Mouse (Mus musculus) forebrain, embryonic 16.5 days (tissue): ENCODE results near the gene Hibadh. TPM values are rescaled to one million over a fixed set of nuclear protein-coding genes. Genes with fewer than 3 reads are reported as not detected.

ENCODE experiments used
- ATAC-seq: fragments of 200-750 bp; cut with Nextera tagmentation; 2 replicates; pipeline ENCODE4 v1.8.0; 2017; ENCODE audit warnings: mild to moderate bottlenecking, moderate library complexity
- H3K27ac ChIP-seq: fragments of 300-500 bp; sonication (generic); 2 replicates; pipeline ENCODE4 v1.5.1; 2014; ENCODE audit warnings: low read length, control low read depth
- H3K27me3 ChIP-seq: fragments of 300-500 bp; sonication (generic); replicated peaks from 2 replicates; pipeline ENCODE4 v1.6.1; 2014; ENCODE audit warnings: low read length; ENCODE audit not compliant: control insufficient read depth, insufficient read depth
- H3K36me3 ChIP-seq: fragments of 300-500 bp; sonication (generic); 2 replicates; pipeline ENCODE4 v1.6.1; 2014; ENCODE audit not compliant: control insufficient read depth, insufficient read depth
- H3K4me1 ChIP-seq: fragments of 300-500 bp; sonication (generic); replicated peaks from 2 replicates; pipeline ENCODE4 v1.6.1; 2014; ENCODE audit warnings: low read length; ENCODE audit not compliant: control insufficient read depth, insufficient read depth
- H3K4me2 ChIP-seq: fragments of 300-500 bp; sonication (generic); 2 replicates; pipeline ENCODE4 v1.6.1; 2014; ENCODE audit warnings: mild to moderate bottlenecking, low read length, control low read depth
- H3K4me3 ChIP-seq: fragments of 300-500 bp; sonication (generic); replicated peaks from 2 replicates; pipeline ENCODE4 v1.5.1; 2014; ENCODE audit warnings: mild to moderate bottlenecking, low read length, control low read depth
- H3K9ac ChIP-seq: fragments of 300-500 bp; sonication (generic); replicated peaks from 2 replicates; pipeline ENCODE4 v1.6.1; 2014; ENCODE audit warnings: low read depth, low read length, control low read depth
- H3K9me3 ChIP-seq: fragments of 300-500 bp; sonication (generic); 2 replicates; pipeline ENCODE4 v1.6.1; 2016; ENCODE audit warnings: low read length; ENCODE audit not compliant: control insufficient read depth
- WGBS: fragments of 180-500 bp; shearing (Covaris S2); extraction: QIAGEN DNeasy Blood & Tissue Kit; methylation state at CpG from one replicate; pipeline ENCODE4 v1.1.7; 2014; 5-methylcytosine and 5-hydroxymethylcytosine counted together
- polyA plus RNA-seq: library from polyadenylated mRNA; unstranded; fragments of >200 nt; fragmentation: Nextera tagmentation; extraction: Ambion mirVana; gene quantifications from 2 replicates; pipeline ENCODE4 v1.2.1, GENCODE M21; 2015

The Hibadh gene
- polyA plus RNA-seq, 1 experiment from 2014 or later, result 50.8 TPM

DNA sequence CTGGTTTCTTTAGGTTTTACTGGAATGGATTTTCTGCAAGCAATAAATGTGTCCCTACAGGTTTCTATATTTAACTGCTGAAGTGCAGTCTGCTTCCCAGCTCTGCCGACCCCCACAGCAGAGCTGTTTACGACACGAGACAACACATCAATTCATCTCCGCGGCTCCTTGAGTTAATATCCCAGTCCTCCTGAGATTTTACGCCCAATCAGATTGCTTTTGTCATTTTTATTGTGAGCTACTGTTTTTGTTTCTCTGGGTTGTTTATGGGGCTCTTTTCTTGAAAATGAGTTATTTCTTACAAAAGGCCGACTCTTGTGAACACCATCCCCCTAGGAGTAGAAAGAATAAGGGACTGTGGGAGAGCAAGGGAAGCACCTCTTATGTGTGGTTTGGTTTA lies 2.0 kb upstream of the Hibadh start:
- Histone ChIP-seq H3K4me3 (no peak overlapping the region), H3K9me3 (no peaks in the 10 kb centered on the region), H3K4me2 (no peak overlapping the region), H3K27me3 (no peaks in the 10 kb centered on the region), H3K27ac (no peak overlapping the region), H3K9ac (no peak overlapping the region), H3K4me1 (peaks cover 6% of the 10 kb centered on the region), H3K36me3 (no peaks in the 10 kb centered on the region)
- 43% methylated on average over 7 of the region's 7 CpGs for whole genome bisulfite sequencing
- no peak for ATAC-seq

DNA sequence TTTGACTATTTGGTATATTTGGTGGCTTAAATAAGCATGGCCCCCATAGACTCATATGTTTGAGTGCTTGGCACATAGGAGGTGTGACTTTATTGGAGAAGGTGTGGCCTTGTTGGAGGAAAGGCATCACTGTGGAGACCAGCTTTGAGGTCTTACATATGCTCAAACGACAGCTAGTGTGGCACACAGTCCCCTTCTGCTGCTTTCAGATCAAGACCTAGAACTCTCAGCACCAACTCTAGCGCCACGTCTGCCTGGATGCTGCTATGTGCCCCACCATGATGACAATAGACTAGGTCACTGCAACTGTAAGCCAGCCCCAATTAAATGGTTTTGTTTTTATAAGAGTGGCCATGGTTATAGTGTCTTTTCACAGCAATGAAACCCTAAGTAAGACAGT lies 887 bp upstream of the Hibadh start:
- Histone ChIP-seq H3K36me3 (no peaks in the 10 kb centered on the region), H3K4me3 (no peak overlapping the region), H3K27ac (no peak overlapping the region), H3K4me2 (no peak overlapping the region), H3K4me1 (peaks cover 6% of the 10 kb centered on the region), H3K27me3 (no peaks in the 10 kb centered on the region), H3K9ac (no peak overlapping the region), H3K9me3 (no peaks in the 10 kb centered on the region)
- ATAC-seq, result no peak
- whole genome bisulfite sequencing, result 70% methylated on average over 3 of the region's 3 CpGs

DNA sequence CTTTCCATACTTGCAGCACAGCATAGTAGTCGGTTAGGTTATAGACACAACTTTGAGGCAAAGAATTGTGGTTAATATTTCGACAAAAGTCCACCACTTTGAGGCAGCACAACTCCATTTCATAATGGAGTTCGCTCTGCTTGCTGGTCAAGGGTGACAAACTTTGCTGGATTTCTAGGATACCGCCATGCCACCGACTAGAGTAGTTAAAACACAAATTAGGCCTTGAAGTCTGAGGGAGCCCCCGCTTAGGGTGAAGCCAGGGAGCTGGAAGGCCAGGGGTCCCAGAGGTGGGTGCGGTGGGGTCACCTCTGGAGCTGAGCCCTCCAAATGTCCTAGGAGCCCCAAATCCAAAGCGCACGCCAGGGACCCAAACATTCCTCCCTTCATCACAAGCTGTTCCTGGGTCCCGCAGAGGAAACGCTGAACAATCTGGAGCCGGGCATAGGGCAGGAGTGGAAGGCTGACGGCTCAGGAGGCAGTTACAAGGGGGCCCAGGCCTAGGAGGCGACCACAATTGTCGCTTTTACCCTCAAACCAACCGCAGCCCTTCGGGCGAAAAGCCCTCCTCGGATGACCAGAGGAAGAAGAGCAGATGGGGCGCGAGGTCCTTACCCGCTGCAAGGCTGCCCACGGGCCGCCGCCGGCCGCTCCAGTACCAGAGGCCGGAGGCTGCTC lies 504 bp downstream of the Hibadh start:
- peak; percentile 64 for ATAC-seq
- no peaks in the 10 kb centered on the region for H3K36me3 ChIP-seq
- 4% methylated on average over 28 of the region's 28 CpGs for whole genome bisulfite sequencing

DNA sequence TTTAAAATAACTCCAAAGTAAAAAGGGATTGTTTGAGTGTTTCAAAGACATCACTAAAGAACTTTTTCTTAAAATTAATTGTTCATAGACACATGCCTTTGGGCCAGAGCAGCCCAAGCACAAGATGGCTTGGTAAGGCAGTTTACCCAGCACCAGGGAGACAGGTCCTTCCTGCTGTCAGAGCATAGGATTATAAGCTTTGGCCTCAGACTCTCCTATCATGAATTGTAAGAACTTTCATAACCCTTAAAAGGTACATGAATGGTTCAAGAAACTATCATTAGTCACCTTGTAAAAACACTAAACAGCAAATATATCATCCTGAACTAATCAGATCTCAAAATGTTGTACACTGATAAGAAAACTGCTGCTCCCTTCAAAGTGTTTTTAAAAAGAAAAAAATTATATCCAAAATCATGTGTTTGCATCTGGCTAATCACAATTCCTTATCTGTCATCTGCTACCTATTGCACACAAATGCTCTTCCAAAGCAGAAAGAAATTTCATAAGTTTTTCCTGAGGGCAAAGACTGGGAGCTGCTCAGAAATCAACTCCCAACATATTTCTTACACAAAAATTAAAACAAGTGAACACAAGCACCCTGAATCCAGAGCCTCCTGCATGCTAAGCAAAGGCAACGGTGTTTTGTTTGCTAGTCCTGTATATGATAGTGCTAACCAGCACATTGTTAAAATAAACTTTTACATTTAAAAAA lies 1.6 kb downstream of the Hibadh start:
- Histone ChIP-seq H3K36me3 (no peaks in the 10 kb centered on the region), H3K27me3 (no peaks in the 10 kb centered on the region), H3K4me1 (peaks cover 6% of the 10 kb centered on the region), H3K9ac (no peak overlapping the region), H3K4me2 (no peak overlapping the region), H3K9me3 (no peaks in the 10 kb centered on the region), H3K27ac (no peak overlapping the region), H3K4me3 (no peak overlapping the region)
- no peak for ATAC-seq
- WGBS, result 87% methylated on average over 1 of the region's 1 CpGs

More for the DNA sequence above, 504 bp downstream of the Hibadh start:
- H3K9ac ChIP-seq, result peak overlapping the region; percentile 93
- peak overlapping the region; percentile 85 for H3K4me2 ChIP-seq
- H3K4me1 ChIP-seq, result peaks cover 6% of the 10 kb centered on the region
- peak overlapping the region; percentile 53 for H3K27ac ChIP-seq
- peak overlapping the region; percentile 91 for H3K4me3 ChIP-seq
- H3K27me3 ChIP-seq, result no peaks in the 10 kb centered on the region
- H3K9me3 ChIP-seq, result no peaks in the 10 kb centered on the region

DNA sequence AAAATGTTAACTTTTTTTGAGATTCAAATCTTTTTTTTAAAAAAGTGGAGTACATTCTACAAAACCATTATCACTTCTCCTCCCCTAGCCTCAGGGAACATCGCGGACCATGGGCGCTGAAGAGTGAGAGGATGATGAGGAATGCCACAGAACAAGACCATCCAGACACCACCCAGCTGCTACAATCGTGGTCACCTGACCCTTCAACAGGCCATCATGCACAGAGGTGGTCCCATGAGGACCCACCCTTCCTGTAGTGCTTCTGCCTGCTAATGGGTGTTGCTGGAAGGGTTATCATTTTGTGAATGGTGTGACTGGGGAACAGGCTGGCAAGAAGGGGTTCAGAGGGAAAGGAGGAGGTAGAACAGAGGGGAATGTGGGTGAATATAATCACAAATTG lies 2.9 kb downstream of the Hibadh start:
- no peak for ATAC-seq
- Histone ChIP-seq H3K4me2 (no peak overlapping the region), H3K27me3 (no peaks in the 10 kb centered on the region), H3K27ac (no peak overlapping the region), H3K36me3 (no peaks in the 10 kb centered on the region), H3K4me3 (no peak overlapping the region), H3K9ac (no peak overlapping the region), H3K4me1 (peaks cover 6% of the 10 kb centered on the region), H3K9me3 (no peaks in the 10 kb centered on the region)
- WGBS, result 93% methylated on average over 4 of the region's 4 CpGs

DNA sequence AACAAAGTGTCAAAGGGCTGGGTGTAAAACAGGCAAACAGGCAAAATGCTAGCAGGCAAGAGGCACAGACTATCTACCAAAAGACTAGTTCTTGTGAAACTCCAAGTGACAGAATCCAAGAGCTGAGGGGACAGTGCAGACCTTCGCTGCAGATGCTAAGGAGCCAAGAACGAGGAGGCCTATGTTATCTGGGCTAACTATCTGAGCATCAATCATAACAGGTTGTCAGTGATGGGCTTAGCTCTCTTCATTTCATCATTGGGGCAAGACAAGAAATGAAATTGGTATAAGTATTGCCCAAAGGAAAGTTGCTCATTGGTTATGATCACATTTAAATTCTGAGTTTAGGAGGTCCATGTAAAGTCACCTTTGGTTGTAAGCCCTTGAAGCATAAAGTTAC lies 4.8 kb downstream of the Hibadh start:
- Histone ChIP-seq H3K36me3 (no peaks in the 10 kb centered on the region), H3K9ac (no peak overlapping the region), H3K4me1 (peaks cover 6% of the 10 kb centered on the region), H3K27ac (no peak overlapping the region), H3K27me3 (no peaks in the 10 kb centered on the region), H3K4me2 (no peak overlapping the region), H3K9me3 (no peaks in the 10 kb centered on the region), H3K4me3 (no peak overlapping the region)
- ATAC-seq, result no peak
- whole genome bisulfite sequencing, result 90% methylated on average over 2 of the region's 2 CpGs

DNA sequence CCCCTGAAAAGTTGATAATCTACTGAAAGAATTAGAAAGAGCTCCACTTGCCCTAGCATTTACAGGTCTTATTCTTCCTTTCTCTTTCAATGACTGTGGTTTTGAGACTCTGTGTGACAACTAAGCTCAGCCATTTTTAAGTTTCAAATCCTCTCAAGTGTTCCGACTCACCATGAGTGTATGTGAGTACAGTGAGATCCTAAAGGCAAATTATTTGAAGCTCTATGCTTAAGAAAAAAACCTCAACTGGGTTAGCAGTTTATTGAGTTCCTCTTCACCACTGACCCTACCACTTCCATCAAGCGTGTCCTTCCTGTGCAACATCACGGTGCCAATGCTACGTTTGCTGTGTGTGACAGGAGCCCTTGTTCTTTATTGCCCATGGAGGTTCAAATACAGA lies 9.6 kb downstream of the Hibadh start:
- no peak overlapping the region for H3K9ac ChIP-seq
- H3K27me3 ChIP-seq, result no peaks in the 10 kb centered on the region
- H3K27ac ChIP-seq, result no peak overlapping the region
- H3K36me3 ChIP-seq, result no peaks in the 10 kb centered on the region
- ATAC-seq, result no peak
- no peak overlapping the region for H3K4me3 ChIP-seq
- 94% methylated on average over 4 of the region's 4 CpGs for WGBS
- no peaks in the 10 kb centered on the region for H3K9me3 ChIP-seq
- no peak overlapping the region for H3K4me2 ChIP-seq
- no peaks in the 10 kb centered on the region for H3K4me1 ChIP-seq

DNA sequence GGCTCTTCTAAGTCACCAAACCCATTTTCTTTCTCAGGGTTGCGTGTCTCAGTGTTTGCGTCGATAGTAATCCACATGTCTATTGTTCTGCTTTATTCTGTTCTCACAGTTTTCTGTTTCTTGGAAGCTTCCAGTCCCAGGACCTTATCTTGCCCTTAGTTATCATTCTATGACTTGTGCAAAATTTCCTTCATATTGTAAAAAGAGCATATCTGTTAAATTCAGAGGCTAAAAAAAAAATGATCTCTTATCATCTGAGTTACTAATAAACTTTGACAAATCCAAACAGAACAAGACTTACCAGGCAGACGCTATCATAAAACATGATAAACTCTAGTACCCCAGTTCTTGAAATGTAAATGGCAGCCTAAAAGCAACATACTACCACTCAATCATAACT lies 11.0 kb downstream of the Hibadh start:
- Histone ChIP-seq H3K36me3 (no peaks in the 10 kb centered on the region), H3K4me2 (no peak overlapping the region), H3K4me3 (no peak overlapping the region), H3K9ac (no peak overlapping the region), H3K9me3 (no peaks in the 10 kb centered on the region), H3K27me3 (no peaks in the 10 kb centered on the region), H3K4me1 (no peaks in the 10 kb centered on the region), H3K27ac (no peak overlapping the region)
- WGBS, result 94% methylated on average over 4 of the region's 4 CpGs
- ATAC-seq, result no peak

DNA sequence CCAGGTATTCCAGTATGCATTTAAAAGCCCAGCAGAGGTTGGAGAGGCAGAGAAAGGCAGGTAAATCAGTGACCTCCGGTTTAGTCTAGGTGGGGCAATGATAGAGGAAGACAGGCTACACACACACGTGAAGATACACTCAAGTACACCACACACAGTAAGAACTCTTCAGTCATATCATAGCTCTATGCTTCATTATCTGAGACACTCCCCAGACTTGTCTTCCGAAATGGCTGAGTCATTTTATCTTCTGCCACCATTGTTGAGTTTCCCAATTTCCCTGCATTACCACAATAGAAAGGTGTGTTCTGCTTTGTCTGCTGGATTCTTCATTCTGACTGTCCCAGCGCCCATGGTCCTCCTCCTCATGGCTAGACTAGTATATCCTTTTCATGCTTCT lies 13.5 kb downstream of the Hibadh start:
- Histone ChIP-seq H3K27me3 (no peaks in the 10 kb centered on the region), H3K4me2 (no peak overlapping the region), H3K4me3 (no peak overlapping the region), H3K36me3 (no peaks in the 10 kb centered on the region), H3K27ac (no peak overlapping the region), H3K9ac (no peak overlapping the region), H3K4me1 (no peaks in the 10 kb centered on the region), H3K9me3 (no peaks in the 10 kb centered on the region)
- ATAC-seq, result no peak
- WGBS, result 91% methylated on average over 4 of the region's 4 CpGs
